Mouse (Mus musculus) kidney, adult 2 months (tissue): ENCODE data around the gene S1pr2.

Source experiments
- CTCF ChIP-seq: fragments of 200-500 bp; conservative IDR thresholded peaks from 2 replicates; pipeline ENCODE4 v1.5.1; 2011; ENCODE audit warnings: low read depth, mild to moderate bottlenecking, control low read depth, low read length, moderate library complexity, mixed read lengths; ENCODE audit not compliant: insufficient read depth, insufficient read length
- POLR2A ChIP-seq: fragments of 200-500 bp; IDR thresholded peaks from one replicate; pipeline ENCODE4 v1.6.1; 2011; ENCODE audit warnings: low read depth, low read length, control low read depth

GRCm38 (mm10) chr9:20965606-20966005 lies 11.0 kb downstream of the S1pr2 start:
- no peak for TF ChIP-seq POLR2A
- no peak for TF ChIP-seq CTCF
